Mouse (Mus musculus): ENCODE measurements at regions not wholly inside any gene's neighbourhood (a gene's known extent, or its start where the extent isn't known, plus 50 kb on each side); places are given as distances from the start of the nearest gene placed in this dataset.

- TF ChIP-seq POLR2A (IDR thresholded peaks at IDR 0.05; ENCODE audit: borderline replicate concordance, extremely low read depth, low read depth, low read length) (no peak), CTCF (IDR thresholded peaks at IDR 0.05; ENCODE audit: insufficient read depth, low read length) (no peak)
These were observed 150.5 kb downstream of the Abhd5 start for GRCm38 (mm10) chr9:122501864-122502341.
